Mouse (Mus musculus) lung, postnatal 14 days (tissue): Measurements from ENCODE around the gene Nek6.

ENCODE experiments used
- DNase-seq: peaks from one replicate; pipeline ENCODE4 v3.0.0; 2021

Gene Nek6

DNA sequence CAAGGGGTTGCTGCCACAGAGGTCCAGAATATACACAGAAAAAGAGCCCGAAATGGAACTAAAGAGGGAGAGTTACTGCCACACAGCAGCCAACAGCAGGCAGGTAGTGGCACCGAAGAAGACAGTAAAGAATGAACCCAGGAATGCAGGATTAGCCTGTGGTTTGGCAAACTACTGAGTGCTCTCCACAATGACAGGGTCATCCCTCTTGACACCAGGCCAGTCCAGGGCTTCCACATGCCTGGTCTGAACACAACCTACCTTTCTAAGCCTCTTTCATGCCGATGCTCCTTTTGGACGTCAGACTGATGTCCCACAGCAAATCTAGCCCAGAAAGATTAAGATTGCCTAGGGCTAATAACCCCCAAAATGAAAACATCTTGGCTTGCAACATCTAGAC, 117.4 kb downstream of the Nek6 start:
- no peak for DNase-seq

DNA sequence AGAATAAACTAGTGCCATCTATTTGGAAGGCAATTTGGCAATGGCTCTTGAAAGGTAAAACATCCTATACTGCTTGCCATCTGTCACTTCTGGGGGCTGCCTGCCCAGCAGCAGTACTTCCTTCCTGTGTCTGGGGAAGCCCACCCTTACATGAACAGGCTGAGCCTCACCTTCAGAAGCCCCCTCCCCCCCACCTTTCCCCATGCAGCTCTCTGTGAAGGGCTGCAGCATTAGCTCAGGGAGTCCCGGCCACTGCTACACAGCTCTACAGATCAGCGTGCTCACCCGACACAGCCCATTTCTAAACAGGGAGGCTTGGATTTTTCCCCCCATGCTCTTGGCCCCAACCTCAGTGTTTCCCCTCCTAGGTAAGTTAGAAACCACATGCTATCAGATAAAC, 118.0 kb downstream of the Nek6 start:
- DNase-seq: no peak

DNA sequence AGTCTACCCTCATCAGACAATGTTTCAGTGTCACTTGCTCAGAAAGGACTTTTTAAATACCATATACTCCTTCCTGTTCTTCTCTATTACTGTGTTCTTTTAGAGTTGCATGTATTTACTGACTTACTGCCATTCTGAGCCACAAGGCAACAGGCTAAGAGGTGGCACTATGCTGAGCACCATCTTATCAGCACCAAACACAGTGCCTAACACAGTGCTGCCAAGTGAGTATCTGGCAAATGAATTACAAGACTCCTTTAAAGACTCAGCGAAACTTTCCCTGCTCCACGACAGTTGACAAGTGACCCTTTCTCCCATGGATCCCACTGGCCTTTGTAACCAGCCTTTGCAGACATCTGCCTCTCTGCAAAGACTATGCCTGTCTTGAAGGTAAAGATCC, 119.1 kb downstream of the Nek6 start:
- DNase-seq: no peak

DNA sequence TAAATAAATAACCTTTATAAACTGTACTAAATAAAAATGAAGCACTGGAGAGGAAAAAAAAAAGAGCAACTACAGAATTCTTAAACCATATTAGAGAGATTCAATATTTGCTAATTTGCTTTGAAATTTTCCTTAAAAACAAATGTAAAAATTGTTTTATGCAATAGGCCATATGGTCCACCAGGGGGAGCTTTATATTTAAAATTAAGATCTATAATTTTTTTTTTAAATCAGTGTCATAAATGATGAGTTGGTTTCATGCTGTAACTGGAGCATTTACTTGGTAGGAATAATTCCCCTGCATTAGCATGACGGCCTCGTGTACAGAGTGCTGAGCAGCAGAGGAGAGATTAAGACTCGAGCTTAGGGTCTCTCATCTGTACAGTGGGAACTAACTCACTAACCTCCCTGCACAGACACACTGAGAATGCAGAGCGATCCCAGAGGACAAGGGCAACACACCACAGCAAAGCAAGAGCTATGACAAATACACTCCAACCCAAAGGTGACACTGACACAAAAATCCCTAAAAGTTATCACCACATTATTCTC, 126.3 kb downstream of the Nek6 start:
- no peak for DNase-seq

DNA sequence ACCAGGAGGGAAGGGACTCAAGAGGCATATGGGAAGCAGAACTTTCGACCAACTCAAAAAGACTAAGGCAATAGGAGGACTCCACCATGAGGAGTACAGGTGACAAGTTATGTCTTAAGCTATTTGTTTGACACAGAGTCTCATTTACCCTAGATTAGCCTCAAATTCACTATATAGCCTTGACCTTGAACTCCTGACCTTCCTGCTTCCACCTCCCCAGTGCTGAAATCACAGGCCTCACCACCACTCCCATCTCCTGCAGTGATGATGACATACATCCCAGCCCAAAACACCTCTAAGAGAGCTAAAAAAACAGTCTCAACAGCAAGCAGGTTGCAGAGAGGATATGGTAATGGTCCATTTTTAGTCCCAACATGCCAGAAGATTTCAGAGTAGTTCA, 130.3 kb downstream of the Nek6 start:
- no peak for DNase-seq

DNA sequence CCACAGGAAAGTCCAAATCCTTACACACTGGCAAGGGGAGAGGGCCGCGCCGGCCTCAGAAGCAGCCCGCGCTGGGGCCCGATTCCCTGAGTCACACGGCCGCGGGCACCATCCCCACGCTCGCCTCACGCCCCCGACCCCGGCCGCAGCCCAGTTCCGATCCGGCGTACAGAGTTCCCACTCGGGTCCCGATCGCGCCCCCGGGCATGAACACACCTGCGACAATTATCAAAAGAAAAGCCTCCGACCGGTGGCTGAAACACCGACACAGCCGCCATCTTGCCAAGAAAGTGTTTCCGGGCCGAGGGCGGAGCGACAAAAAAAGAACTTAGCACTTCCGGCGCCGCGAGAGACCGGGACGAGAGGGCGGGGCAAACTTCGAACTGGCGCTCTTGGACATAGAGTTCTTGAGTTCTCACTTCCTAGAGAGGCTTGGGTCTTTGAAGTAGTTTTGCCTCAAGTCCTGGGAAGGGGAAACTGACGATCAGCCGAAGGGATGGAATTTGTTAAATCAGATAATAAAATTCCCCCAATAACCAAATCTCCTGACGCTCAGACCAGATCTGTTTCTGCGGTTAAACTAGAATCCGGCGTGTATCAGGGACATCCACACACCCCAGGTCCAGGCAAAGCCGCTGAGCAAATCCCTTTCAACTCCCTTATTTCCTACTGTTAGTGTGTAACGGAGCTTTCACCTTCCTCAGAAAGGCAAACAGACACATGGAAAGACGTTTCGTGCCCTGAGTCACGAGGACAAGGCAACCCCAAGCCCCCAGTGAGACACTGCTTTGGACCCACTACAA, 132.4 kb downstream of the Nek6 start, which contains the start of gene Psmb7:
Psmb7 (minus strand) TSS at position 463 of the 803 bp plus-strand sequence.
- DNase-seq: peak; percentile 90
